Mouse (Mus musculus): Measurements from ENCODE around the gene Drosha. TPM values are rescaled to one million over a fixed set of nuclear protein-coding genes. Genes with fewer than 3 reads are reported as not detected.
"Not testable (repeated sequence)": the region's sequence is repeated elsewhere in the genome, so short reads cannot be mapped to it uniquely, and the experiment has no call there.

The Drosha gene
- polyA plus RNA-seq, 1 experiment from 2014 or later = 57.5 TPM

- 0 out of 2 replicates have a peak, but pooled peaks have one; percentile 45 for ATAC-seq (replicated peaks)
- peaks cover 22% of the 10 kb centered on the region; the same call in 1 of the 2 replicates for H3K36me3 ChIP-seq (replicated peaks)
- no peaks in the 10 kb centered on the region for H3K4me1 ChIP-seq
- H3K9ac ChIP-seq = no peak overlapping the region
- H3K27ac ChIP-seq = no peak overlapping the region
- no peak overlapping the region for H3K4me3 ChIP-seq
- WGBS = 76% methylated on average over 24 of the region's 24 CpGs
- H3K4me2 ChIP-seq = no peak overlapping the region
- H3K9me3 ChIP-seq = no peaks in the 10 kb centered on the region
- H3K27me3 ChIP-seq (replicated peaks) = no peaks in the 10 kb centered on the region
Observed at GRCm38 (mm10) chr15:12919967-12920870, 95.6 kb downstream of the Drosha start.

DNA sequence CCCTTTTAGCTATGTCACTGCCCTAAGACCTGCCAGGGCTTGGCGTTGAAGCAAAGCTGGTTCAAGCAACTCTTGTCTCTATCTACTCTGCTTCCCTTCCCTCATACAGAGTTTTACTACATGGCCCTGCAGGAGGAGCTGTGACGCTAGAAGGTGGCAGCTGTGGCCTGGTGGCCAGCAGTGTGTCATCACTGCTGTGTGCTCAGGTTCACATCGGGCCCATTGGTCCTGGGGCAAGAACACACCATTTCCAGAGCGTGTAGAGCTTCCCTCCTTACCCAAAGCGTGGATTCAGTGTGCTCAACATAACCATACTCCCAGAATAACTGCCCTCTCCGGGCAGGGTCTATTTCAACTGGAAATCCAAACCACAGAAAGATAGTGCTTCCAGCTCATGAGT, 97.3 kb downstream of the Drosha start:
- Histone ChIP-seq H3K27me3 (replicated peaks) (no peaks in the 10 kb centered on the region), H3K27ac (no peak overlapping the region), H3K9me3 (no peaks in the 10 kb centered on the region), H3K4me3 (no peak overlapping the region), H3K9ac (no peak overlapping the region), H3K36me3 (replicated peaks) (peaks cover 35% of the 10 kb centered on the region), H3K4me1 (no peaks in the 10 kb centered on the region), H3K4me2 (no peak overlapping the region)
- no peak for ATAC-seq (replicated peaks)
- 93% methylated on average over 6 of the region's 6 CpGs for WGBS

DNA sequence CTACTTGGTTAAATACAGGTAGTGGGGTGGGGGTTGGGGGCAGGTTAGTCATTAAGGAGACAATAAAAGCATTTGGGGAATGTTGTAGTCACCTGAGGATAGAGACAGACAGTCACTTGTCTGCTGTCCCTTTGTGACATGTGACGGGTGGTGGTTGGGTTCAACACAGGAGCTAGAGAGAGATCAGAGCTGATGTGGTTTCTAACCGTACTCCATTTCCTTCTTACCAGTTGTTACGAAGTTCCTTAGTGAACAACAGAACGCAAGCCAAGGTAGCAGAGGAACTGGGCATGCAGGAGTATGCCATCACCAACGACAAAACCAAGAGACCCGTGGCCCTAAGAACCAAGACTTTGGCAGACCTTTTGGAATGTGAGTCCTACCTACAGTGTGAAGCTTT, 99.2 kb downstream of the Drosha start:
- Histone ChIP-seq H3K27ac (no peak overlapping the region), H3K36me3 (replicated peaks) (peaks cover 26% of the 10 kb centered on the region), H3K4me1 (no peaks in the 10 kb centered on the region), H3K9ac (no peak overlapping the region), H3K4me2 (no peak overlapping the region), H3K27me3 (replicated peaks) (no peaks in the 10 kb centered on the region), H3K4me3 (no peak overlapping the region), H3K9me3 (no peaks in the 10 kb centered on the region)
- ATAC-seq (replicated peaks) = no peak
- 97% methylated on average over 6 of the region's 6 CpGs for WGBS

- no peak for ATAC-seq (replicated peaks)
- WGBS = 94% methylated on average over 5 of the region's 5 CpGs
- Histone ChIP-seq H3K9ac (no peak overlapping the region), H3K36me3 (replicated peaks) (peaks cover 15% of the 10 kb centered on the region), H3K27ac (no peak overlapping the region), H3K4me2 (no peak overlapping the region), H3K4me1 (no peaks in the 10 kb centered on the region), H3K27me3 (replicated peaks) (no peaks in the 10 kb centered on the region), H3K4me3 (no peak overlapping the region), H3K9me3 (no peaks in the 10 kb centered on the region)
Observed at GRCm38 (mm10) chr15:12931481-12931880, 106.9 kb downstream of the Drosha start.

GRCm38 (mm10) chr15:12936217-12936732, 111.7 kb downstream of the Drosha start:
- 91% methylated on average over 10 of the region's 10 CpGs for WGBS
- Histone ChIP-seq H3K27me3 (replicated peaks) (no peaks in the 10 kb centered on the region), H3K9ac (no peak overlapping the region), H3K4me3 (no peak overlapping the region), H3K9me3 (no peaks in the 10 kb centered on the region), H3K4me2 (no peak overlapping the region), H3K4me1 (peaks cover 7% of the 10 kb centered on the region; the same call in 1 of the 2 replicates), H3K36me3 (replicated peaks) (0 out of 2 replicates have a peak, but pooled peaks cover 5% of the 10 kb centered on the region), H3K27ac (no peak overlapping the region)
- ATAC-seq (replicated peaks) = peak; percentile 43; the same call in 1 of the 2 replicates

GRCm38 (mm10) chr15:12937326-12937725, 112.7 kb downstream of the Drosha start:
- H3K27me3 ChIP-seq (replicated peaks); H3K9me3 ChIP-seq; H3K36me3 ChIP-seq (replicated peaks); H3K27ac ChIP-seq; H3K9ac ChIP-seq; ATAC-seq (replicated peaks); H3K4me2 ChIP-seq; H3K4me3 ChIP-seq: not testable (repeated sequence)
- 93% methylated on average over 3 of the region's 3 CpGs for WGBS
- peaks cover 13% of the 10 kb centered on the region for H3K4me1 ChIP-seq

- Histone ChIP-seq H3K27ac (no peak overlapping the region), H3K9me3 (no peaks in the 10 kb centered on the region), H3K4me2 (no peak overlapping the region), H3K4me3 (no peak overlapping the region), H3K9ac (no peak overlapping the region), H3K4me1 (peaks cover 13% of the 10 kb centered on the region), H3K27me3 (replicated peaks) (no peaks in the 10 kb centered on the region), H3K36me3 (replicated peaks) (0 out of 2 replicates have a peak, but pooled peaks cover 3% of the 10 kb centered on the region)
- WGBS = 31% methylated on average over 9 of the region's 9 CpGs
- peak; percentile 48; the same call in 1 of the 2 replicates for ATAC-seq (replicated peaks)
Observed at GRCm38 (mm10) chr15:12941106-12941505, 116.5 kb downstream of the Drosha start.

- ATAC-seq (replicated peaks) = peak; percentile 55; the same call in 1 of the 2 replicates
Observed at GRCm38 (mm10) chr15:12941651-12942180, 117.1 kb downstream of the Drosha start.

GRCm38 (mm10) chr15:12942424-12942823, 117.8 kb downstream of the Drosha start:
- H3K4me3 ChIP-seq = no peak overlapping the region
- no peaks in the 10 kb centered on the region for H3K27me3 ChIP-seq (replicated peaks)
- no peak overlapping the region for H3K9ac ChIP-seq
- no peaks in the 10 kb centered on the region for H3K9me3 ChIP-seq
- H3K4me2 ChIP-seq = no peak overlapping the region
- peaks cover 13% of the 10 kb centered on the region for H3K4me1 ChIP-seq
- 0 out of 2 replicates have a peak, but pooled peaks have one; percentile 21 for ATAC-seq (replicated peaks)
- WGBS = 67% methylated on average over 4 of the region's 4 CpGs
- H3K27ac ChIP-seq = no peak overlapping the region
- H3K36me3 ChIP-seq (replicated peaks) = no peaks in the 10 kb centered on the region

More at GRCm38 (mm10) chr15:12941651-12942180, 117.1 kb downstream of the Drosha start:
- Histone ChIP-seq H3K4me1 (peaks cover 13% of the 10 kb centered on the region), H3K4me2 (peak overlapping the region; percentile 16), H3K9me3 (no peaks in the 10 kb centered on the region), H3K4me3 (no peak overlapping the region), H3K27me3 (replicated peaks) (no peaks in the 10 kb centered on the region), H3K36me3 (replicated peaks) (0 out of 2 replicates have a peak, but pooled peaks cover under 1% of the 10 kb centered on the region), H3K9ac (no peak overlapping the region), H3K27ac (no peak overlapping the region)
- WGBS = 11% methylated on average over 14 of the region's 14 CpGs

DNA sequence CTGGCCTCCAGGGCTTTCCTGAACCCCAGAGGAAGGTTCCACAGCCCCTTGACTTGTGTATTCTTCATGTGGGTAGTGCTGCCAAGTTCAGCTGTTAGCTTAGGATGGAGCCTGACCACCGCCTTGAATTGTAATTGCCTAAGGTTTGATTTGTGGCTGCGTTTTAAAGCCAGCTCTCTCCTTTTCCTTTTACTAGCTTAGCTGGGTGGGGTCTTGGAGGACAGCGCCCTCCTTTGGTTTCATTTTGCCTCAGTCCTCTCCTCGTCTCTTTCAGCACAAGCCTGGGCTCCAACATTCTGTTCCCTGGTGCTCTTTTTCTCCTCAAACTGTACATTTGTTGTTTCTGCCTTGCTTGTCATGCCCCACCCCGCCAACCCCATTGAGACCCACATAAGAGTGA, 133.4 kb downstream of the Drosha start:
- H3K4me2 ChIP-seq = no peak overlapping the region
- no peak overlapping the region for H3K9ac ChIP-seq
- no peaks in the 10 kb centered on the region for H3K36me3 ChIP-seq (replicated peaks)
- H3K4me3 ChIP-seq = no peak overlapping the region
- no peaks in the 10 kb centered on the region for H3K27me3 ChIP-seq (replicated peaks)
- H3K27ac ChIP-seq = no peak overlapping the region
- no peaks in the 10 kb centered on the region for H3K4me1 ChIP-seq
- ATAC-seq (replicated peaks) = no peak
- 84% methylated on average over 5 of the region's 5 CpGs for WGBS
- peaks cover 7% of the 10 kb centered on the region; the same call in 1 of the 2 replicates for H3K9me3 ChIP-seq

GRCm38 (mm10) chr15:12962179-12962578, 137.6 kb downstream of the Drosha start:
- Histone ChIP-seq H3K27me3 (replicated peaks) (no peaks in the 10 kb centered on the region), H3K27ac (no peak overlapping the region), H3K4me1 (no peaks in the 10 kb centered on the region), H3K4me2 (no peak overlapping the region), H3K4me3 (no peak overlapping the region), H3K9ac (no peak overlapping the region), H3K9me3 (no peaks in the 10 kb centered on the region), H3K36me3 (replicated peaks) (no peaks in the 10 kb centered on the region)
- ATAC-seq (replicated peaks) = no peak
- 82% methylated on average over 10 of the region's 10 CpGs for WGBS

DNA sequence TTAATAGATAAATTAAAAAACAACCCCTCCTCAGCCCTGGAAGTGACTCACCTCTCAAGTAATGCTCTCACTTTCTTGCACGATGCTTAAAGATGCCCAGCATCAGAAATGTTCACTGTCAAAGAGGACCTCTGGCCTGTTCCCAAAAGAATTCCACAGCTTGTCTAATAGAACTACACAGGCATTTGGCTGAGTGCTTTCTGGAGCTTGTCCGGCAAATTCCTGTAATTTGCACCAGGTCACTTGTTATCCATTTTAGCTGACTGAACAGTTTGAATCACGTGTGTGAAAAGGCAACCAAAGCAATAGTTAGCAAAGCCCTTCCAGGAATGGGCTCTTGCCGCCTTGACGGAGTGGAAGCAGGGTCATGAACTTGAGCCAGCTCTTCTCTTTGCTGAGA, 140.6 kb downstream of the Drosha start:
- Histone ChIP-seq H3K27ac (no peak overlapping the region), H3K36me3 (replicated peaks) (no peaks in the 10 kb centered on the region), H3K9me3 (no peaks in the 10 kb centered on the region), H3K9ac (no peak overlapping the region), H3K4me2 (no peak overlapping the region), H3K27me3 (replicated peaks) (no peaks in the 10 kb centered on the region), H3K4me3 (no peak overlapping the region), H3K4me1 (no peaks in the 10 kb centered on the region)
- 74% methylated on average over 5 of the region's 5 CpGs for WGBS
- ATAC-seq (replicated peaks) = no peak
